Mouse (Mus musculus): ENCODE measurements around the gene Trnt1.

Trnt1 gene

GRCm38 (mm10) chr6:106768640-106769289 is at the start of gene Trnt1:
Gene Trnt1, plus strand, starts transcription at chr6:106769120.
- in situ Hi-C loops (cut with MboI, MseI): no loop called here

- in situ Hi-C loops (cut with MboI, MseI): no loop called here
Observed at GRCm38 (mm10) chr6:106725642-106726041, 43.3 kb upstream of the Trnt1 start.

- in situ Hi-C loops (cut with MboI, MseI): no loop called here
Observed at GRCm38 (mm10) chr6:106726078-106726477, 42.8 kb upstream of the Trnt1 start.

- in situ Hi-C loops (cut with MboI, MseI): no loop called here
Observed at GRCm38 (mm10) chr6:106727703-106728102, 41.2 kb upstream of the Trnt1 start.

GRCm38 (mm10) chr6:106729682-106730314 is 39.1 kb upstream of the Trnt1 start:
- in situ Hi-C loops (cut with MboI, MseI): no loop called here

GRCm38 (mm10) chr6:106732563-106732962 is 36.4 kb upstream of the Trnt1 start:
- in situ Hi-C loops (cut with MboI, MseI): no loop called here

- in situ Hi-C loops (cut with MboI, MseI): no loop called here
Observed at GRCm38 (mm10) chr6:106738229-106738628, 30.7 kb upstream of the Trnt1 start.

- in situ Hi-C loops (cut with MboI, MseI): no loop called here
Observed at GRCm38 (mm10) chr6:106740244-106740825, 28.6 kb upstream of the Trnt1 start.

- in situ Hi-C loops (cut with MboI, MseI): no loop called here
Observed at GRCm38 (mm10) chr6:106743556-106744233, 25.2 kb upstream of the Trnt1 start.

- in situ Hi-C loops (cut with MboI, MseI): no loop called here
Observed at GRCm38 (mm10) chr6:106745673-106746394, 23.1 kb upstream of the Trnt1 start.

GRCm38 (mm10) chr6:106747251-106747650 is 21.7 kb upstream of the Trnt1 start:
- in situ Hi-C loops (cut with MboI, MseI): no loop called here

- in situ Hi-C loops (cut with MboI, MseI): no loop called here
Observed at GRCm38 (mm10) chr6:106747804-106748203, 21.1 kb upstream of the Trnt1 start.

GRCm38 (mm10) chr6:106748887-106749388 is 20.0 kb upstream of the Trnt1 start, which contains the start of gene Il5ra:
Gene Il5ra, minus strand, starts transcription at chr6:106749037.
- in situ Hi-C loops (cut with MboI, MseI): no loop called here

- in situ Hi-C loops (cut with MboI, MseI): no loop called here
Observed at GRCm38 (mm10) chr6:106750291-106750690, 18.6 kb upstream of the Trnt1 start.

- in situ Hi-C loops (cut with MboI, MseI): no loop called here
Observed at GRCm38 (mm10) chr6:106758299-106758698, 10.6 kb upstream of the Trnt1 start.

- in situ Hi-C loops (cut with MboI, MseI): no loop called here
Observed at GRCm38 (mm10) chr6:106760473-106761218, 8.3 kb upstream of the Trnt1 start.

- in situ Hi-C loops (cut with MboI, MseI): no loop called here
Observed at GRCm38 (mm10) chr6:106761486-106761885, 7.4 kb upstream of the Trnt1 start.

- in situ Hi-C loops (cut with MboI, MseI): no loop called here
Observed at GRCm38 (mm10) chr6:106765892-106766291, 3.0 kb upstream of the Trnt1 start.

- in situ Hi-C loops (cut with MboI, MseI): no loop called here
Observed at GRCm38 (mm10) chr6:106766774-106767173, 2.1 kb upstream of the Trnt1 start.

- in situ Hi-C loops (cut with MboI, MseI): no loop called here
Observed at GRCm38 (mm10) chr6:106769290-106769866, 458 bp downstream of the Trnt1 start.

Data from T-helper 2 cell (primary cell).